8 mouse cellular contexts compared by ENCODE assay signal in the genomic region with DNA sequence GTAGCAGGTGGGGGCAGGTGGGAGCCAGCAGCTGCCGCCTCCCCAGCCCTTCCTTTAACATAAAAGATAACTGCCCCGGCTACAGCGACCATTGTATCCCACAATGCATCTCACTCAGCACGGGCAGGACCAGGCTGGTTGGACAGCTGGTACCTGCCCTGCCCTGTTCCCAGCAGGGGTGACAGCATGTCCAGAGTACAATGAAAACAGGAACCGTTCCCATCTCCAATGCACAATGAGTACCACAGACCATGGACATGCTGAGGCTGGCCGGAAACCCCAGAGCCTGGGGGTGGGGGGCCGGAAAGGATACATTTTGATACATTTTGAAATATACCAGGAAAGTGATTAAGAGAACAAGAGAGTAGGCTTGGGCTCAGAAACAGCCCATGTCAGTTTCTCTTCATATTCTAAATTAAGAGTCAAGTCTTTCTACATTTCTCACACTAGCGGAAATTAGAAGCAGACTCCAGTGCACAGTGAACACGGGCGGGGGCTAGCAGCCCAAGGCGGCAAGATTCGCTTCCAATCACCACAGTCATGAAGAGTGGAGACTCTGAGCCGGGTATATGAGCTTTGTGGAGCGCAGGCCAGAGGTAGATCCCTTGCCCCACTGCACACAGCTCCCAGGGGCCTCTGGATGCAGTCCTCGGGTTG. TPM values are rescaled to one million over a fixed set of nuclear protein-coding genes. Genes with fewer than 3 reads are reported as not detected.
DNase-seq lines count a peak whose midpoint lies in the region; ATAC-seq and TF ChIP-seq lines count a peak whose summit lies in the region.

No protein-coding gene starts in this region.

- DNase-seq in forebrain, embryonic 14.5 days (ENCODE audit: low spot score), result no peak
- no peak for DNase-seq in lung, postnatal 0 days (ENCODE audit: low spot score)
- DNase-seq in lung, postnatal 14 days, result no peak
- DNase-seq in cerebellum, postnatal 25 days, result peak; percentile 59 to 65
- peak; percentile 61 to 75 for DNase-seq in right cerebral cortex, postnatal 10 days (ENCODE audit: low spot score in 2 of 2)
- DNase-seq in left cerebral cortex, adult 9 months (ENCODE audit: low spot score in 2 of 2), result no peak
- DNase-seq in liver, embryonic 11.5 days (ENCODE audit: low spot score), result no peak

- 0 out of 2 replicates have a peak, but pooled peaks have one; percentile 27 for ATAC-seq in forebrain, embryonic 12.5 days (ENCODE audit: low FRiP score)
- ATAC-seq in forebrain, embryonic 14.5 days, result no peak
- ATAC-seq in lung, postnatal 0 days, result peak; percentile 37
- ATAC-seq in liver, embryonic 11.5 days (replicated peaks; ENCODE audit: low FRiP score), result no peak

- H3K4me3 ChIP-seq in forebrain, embryonic 12.5 days (replicated peaks), result no peak overlapping the region
- no peak overlapping the region for H3K4me3 ChIP-seq in forebrain, embryonic 14.5 days (ENCODE audit: low read depth, low read length)
- H3K4me3 ChIP-seq in lung, postnatal 0 days (ENCODE audit: low read depth, low read length), result no peak overlapping the region
- no peak overlapping the region for H3K4me3 ChIP-seq in liver, embryonic 11.5 days (ENCODE audit: low read depth, low read length)

- no peak overlapping the region for H3K9ac ChIP-seq in forebrain, embryonic 12.5 days
- no peak overlapping the region for H3K9ac ChIP-seq in forebrain, embryonic 14.5 days (ENCODE audit: low read length)
- H3K9ac ChIP-seq in lung, postnatal 0 days (replicated peaks; ENCODE audit: low read depth), result no peak overlapping the region
- no peak overlapping the region for H3K9ac ChIP-seq in liver, embryonic 11.5 days (ENCODE audit: low read depth, low read length)

- H3K27me3 ChIP-seq in forebrain, embryonic 12.5 days, result no peaks in the 10 kb centered on the region; the same call in 1 of the 2 replicates
- H3K27me3 ChIP-seq in forebrain, embryonic 14.5 days (replicated peaks; ENCODE audit: control insufficient read depth, insufficient read depth, low read length), result no peaks in the 10 kb centered on the region
- no peaks in the 10 kb centered on the region for H3K27me3 ChIP-seq in lung, postnatal 0 days (replicated peaks; ENCODE audit: insufficient read depth, low read length)
- H3K27me3 ChIP-seq in liver, embryonic 11.5 days (replicated peaks; ENCODE audit: control insufficient read depth, insufficient read depth, low read length), result peaks cover 7% of the 10 kb centered on the region; the same call in 1 of the 2 replicates

- 68% methylated on average over 15 of the region's 15 CpGs for WGBS in forebrain, embryonic 12.5 days
- WGBS in forebrain, embryonic 14.5 days, result 68% methylated on average over 15 of the region's 15 CpGs
- 64% methylated on average over 15 of the region's 15 CpGs for WGBS in lung, postnatal 0 days
- 74% methylated on average over 15 of the region's 15 CpGs for WGBS in liver, embryonic 11.5 days

- H3K4me2 ChIP-seq in forebrain, embryonic 12.5 days, result no peak overlapping the region
- no peak overlapping the region for H3K4me2 ChIP-seq in forebrain, embryonic 14.5 days (ENCODE audit: low read length)
- no peak overlapping the region for H3K4me2 ChIP-seq in lung, postnatal 0 days (replicated peaks; ENCODE audit: low read depth, low read length)
- H3K4me2 ChIP-seq in liver, embryonic 11.5 days, result no peak overlapping the region

- H3K36me3 ChIP-seq in forebrain, embryonic 12.5 days (replicated peaks), result no peaks in the 10 kb centered on the region
- H3K36me3 ChIP-seq in forebrain, embryonic 14.5 days (ENCODE audit: control insufficient read depth, insufficient read depth, low read length), result no peaks in the 10 kb centered on the region
- no peaks in the 10 kb centered on the region for H3K36me3 ChIP-seq in lung, postnatal 0 days (ENCODE audit: insufficient read depth, low read length)
- H3K36me3 ChIP-seq in liver, embryonic 11.5 days (ENCODE audit: control insufficient read depth, insufficient read depth, low read length), result no peaks in the 10 kb centered on the region

- TF ChIP-seq CTCF in lung, postnatal 0 days (IDR thresholded peaks at IDR 0.05), result no peak

- peak; percentile 76 for TF ChIP-seq EP300 in lung, postnatal 0 days (IDR thresholded peaks at IDR 0.05)

- H3K4me1 ChIP-seq in forebrain, embryonic 12.5 days, result peaks cover 27% of the 10 kb centered on the region
- H3K4me1 ChIP-seq in forebrain, embryonic 14.5 days (ENCODE audit: control insufficient read depth, insufficient read depth, low read length), result peaks cover 9% of the 10 kb centered on the region
- H3K4me1 ChIP-seq in lung, postnatal 0 days (ENCODE audit: insufficient read depth, low read depth, low read length), result peaks cover 4% of the 10 kb centered on the region; the same call in 1 of the 2 replicates
- no peaks in the 10 kb centered on the region for H3K4me1 ChIP-seq in liver, embryonic 11.5 days (replicated peaks; ENCODE audit: control insufficient read depth, insufficient read depth, low read length)

- H3K27ac ChIP-seq in forebrain, embryonic 12.5 days, result no peak overlapping the region
- no peak overlapping the region for H3K27ac ChIP-seq in forebrain, embryonic 14.5 days (ENCODE audit: low read depth, low read length)
- H3K27ac ChIP-seq in lung, postnatal 0 days (ENCODE audit: low read length), result no peak overlapping the region
- no peak overlapping the region for H3K27ac ChIP-seq in liver, embryonic 11.5 days (ENCODE audit: low read depth, low read length)

- H3K9me3 ChIP-seq in forebrain, embryonic 12.5 days, result no peaks in the 10 kb centered on the region
- H3K9me3 ChIP-seq in forebrain, embryonic 14.5 days (replicated peaks; ENCODE audit: control insufficient read depth, low read length), result no peaks in the 10 kb centered on the region
- H3K9me3 ChIP-seq in lung, postnatal 0 days (ENCODE audit: low read length), result no peaks in the 10 kb centered on the region
- H3K9me3 ChIP-seq in liver, embryonic 11.5 days (ENCODE audit: control insufficient read depth, low read length), result no peaks in the 10 kb centered on the region

RNA-seq across cellular contexts. Expression of a gene that starts 55.4 kb away (rescaled TPM):
- 0.78 and 1.2 TPM in 2 replicates for polyA plus RNA-seq in forebrain, embryonic 12.5 days (2016; fragmentation: Nextera tagmentation; extraction: Ambion mirVana)
- polyA plus RNA-seq in forebrain, embryonic 14.5 days (2014; fragmentation: Nextera tagmentation; extraction: Ambion mirVana), result 1.2 and 1.4 TPM in 2 replicates
- polyA plus RNA-seq in lung, postnatal 0 days (2015; fragmentation: Nextera tagmentation; extraction: Ambion mirVana), result 0.72 and 0.96 TPM in 2 replicates
- polyA plus RNA-seq in liver, embryonic 11.5 days (2014; fragmentation: Nextera tagmentation; extraction: Ambion mirVana), result 0.77 TPM in 2 replicates

Comparison
In these comparisons a context has a peak if more than half of its experiments do, and no peak if none do; other contexts are left out.
1. ATAC-seq: peak in forebrain, embryonic 12.5 days (single experiment) and lung, postnatal 0 days (single experiment); none in forebrain, embryonic 14.5 days (single experiment) and liver, embryonic 11.5 days (single experiment).
2. DNase-seq: peak in cerebellum, postnatal 25 days (2 of 2) and right cerebral cortex, postnatal 10 days (2 of 2); none in forebrain, embryonic 14.5 days (single experiment), lung, postnatal 0 days (single experiment), lung, postnatal 14 days (single experiment), left cerebral cortex, adult 9 months (0 of 2) and liver, embryonic 11.5 days (single experiment).